Mouse (Mus musculus) megakaryocyte, embryonic 14.5 days (primary cell): ENCODE results near the gene Hand1. TPM values are rescaled to one million over a fixed set of nuclear protein-coding genes. Genes with fewer than 3 reads are reported as not detected.

Source experiments
- H3K27me3 ChIP-seq: replicated peaks from 2 replicates; pipeline ENCODE3; 2012; ENCODE audit warnings: inconsistent platforms
- H3K36me3 ChIP-seq: replicated peaks from 2 replicates; pipeline ENCODE3; 2012; ENCODE audit warnings: low read length, inconsistent platforms, mixed read lengths
- H3K4me1 ChIP-seq: 2 replicates; pipeline ENCODE4 v1.6.1; 2012; ENCODE audit warnings: inconsistent platforms
- H3K4me3 ChIP-seq: replicated peaks from 2 replicates; pipeline ENCODE3; 2012; ENCODE audit warnings: moderate library complexity, mild to moderate bottlenecking, inconsistent platforms
- H3K9me3 ChIP-seq: 2 replicates; pipeline ENCODE4 v1.6.1; 2012; ENCODE audit warnings: inconsistent platforms
- FLI1 ChIP-seq: IDR thresholded peaks from 2 replicates; pipeline ENCODE4 v1.6.1; 2012; ENCODE audit warnings: low read length, inconsistent platforms, mixed read lengths
- GATA1 ChIP-seq: IDR thresholded peaks from 3 replicates; pipeline ENCODE4 v1.6.1; 2012; ENCODE audit warnings: mixed read lengths, low read length, inconsistent platforms, borderline replicate concordance
- polyA plus RNA-seq: library from polyadenylated mRNA; stranded (reverse); fragments of >175 nt; gene quantifications from 2 replicates; pipeline ENCODE4 v1.2.3, GENCODE M21; 2012; ENCODE audit warnings: low replicate concordance; ENCODE audit not compliant: insufficient read depth

The Hand1 gene
- polyA plus RNA-seq, 1 experiment, result not detected

DNA sequence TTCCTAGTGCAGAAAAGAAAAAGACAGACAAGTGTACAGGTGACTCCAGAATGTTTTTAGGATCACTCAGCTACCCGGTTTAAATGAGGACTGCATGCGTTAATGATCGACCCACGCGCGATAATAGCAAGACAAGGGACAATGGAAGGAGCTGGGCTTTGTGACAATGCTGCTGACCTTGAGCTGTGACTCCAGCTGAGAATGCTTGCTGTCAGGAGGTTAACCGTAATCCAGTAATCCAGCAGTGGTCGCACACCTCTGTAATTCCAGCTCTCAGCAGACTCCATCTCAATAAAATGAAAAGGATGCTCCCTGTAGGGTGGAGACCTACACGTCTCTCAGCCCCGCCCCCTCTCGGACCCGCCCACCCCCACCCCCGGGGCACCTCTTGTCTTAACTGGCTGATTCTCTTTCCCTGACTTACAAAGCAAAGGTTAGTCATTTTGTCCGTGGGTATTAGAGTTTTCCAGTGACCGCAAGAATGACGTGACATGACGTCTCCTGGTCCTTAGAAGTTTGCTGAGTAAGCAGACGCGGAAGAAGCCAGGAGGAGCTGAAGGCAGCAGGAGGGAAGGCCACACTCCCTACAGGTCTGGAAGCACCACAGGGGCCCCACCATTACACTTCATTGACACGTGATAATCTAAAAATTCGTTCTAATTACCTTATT lies 41.6 kb downstream of the Hand1 start:
- no peaks in the 10 kb centered on the region for H3K9me3 ChIP-seq
- peak overlapping the region; percentile 80 for H3K4me3 ChIP-seq
- peaks cover 19% of the 10 kb centered on the region for H3K27me3 ChIP-seq
- no peaks in the 10 kb centered on the region for H3K36me3 ChIP-seq
- peaks cover 20% of the 10 kb centered on the region for H3K4me1 ChIP-seq
- no peak for TF ChIP-seq GATA1

DNA sequence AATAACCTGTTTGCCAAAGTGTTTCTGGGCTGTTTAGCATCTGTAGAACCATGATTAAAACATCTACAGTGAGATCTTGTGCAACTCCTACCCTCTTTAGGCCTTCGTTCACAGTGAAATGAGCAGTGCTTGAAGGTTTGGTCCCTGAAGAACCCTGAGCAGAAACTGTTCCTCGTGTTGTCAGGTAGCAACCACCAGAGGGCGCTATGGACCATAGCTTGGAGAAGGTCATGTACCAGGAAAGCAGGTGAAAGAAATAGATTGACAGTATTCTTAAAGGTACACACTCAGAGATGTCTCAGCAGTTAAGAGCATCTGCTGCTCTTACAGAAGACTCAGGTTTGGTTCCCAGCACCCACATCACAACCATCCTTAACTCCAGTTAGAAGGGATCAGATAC lies 44.7 kb downstream of the Hand1 start:
- H3K4me1 ChIP-seq, result peaks cover 22% of the 10 kb centered on the region
- H3K27me3 ChIP-seq, result peaks cover 42% of the 10 kb centered on the region
- TF ChIP-seq GATA1, result no peak
- no peak for TF ChIP-seq FLI1
- no peaks in the 10 kb centered on the region for H3K9me3 ChIP-seq
- no peak overlapping the region for H3K4me3 ChIP-seq
- no peaks in the 10 kb centered on the region for H3K36me3 ChIP-seq

DNA sequence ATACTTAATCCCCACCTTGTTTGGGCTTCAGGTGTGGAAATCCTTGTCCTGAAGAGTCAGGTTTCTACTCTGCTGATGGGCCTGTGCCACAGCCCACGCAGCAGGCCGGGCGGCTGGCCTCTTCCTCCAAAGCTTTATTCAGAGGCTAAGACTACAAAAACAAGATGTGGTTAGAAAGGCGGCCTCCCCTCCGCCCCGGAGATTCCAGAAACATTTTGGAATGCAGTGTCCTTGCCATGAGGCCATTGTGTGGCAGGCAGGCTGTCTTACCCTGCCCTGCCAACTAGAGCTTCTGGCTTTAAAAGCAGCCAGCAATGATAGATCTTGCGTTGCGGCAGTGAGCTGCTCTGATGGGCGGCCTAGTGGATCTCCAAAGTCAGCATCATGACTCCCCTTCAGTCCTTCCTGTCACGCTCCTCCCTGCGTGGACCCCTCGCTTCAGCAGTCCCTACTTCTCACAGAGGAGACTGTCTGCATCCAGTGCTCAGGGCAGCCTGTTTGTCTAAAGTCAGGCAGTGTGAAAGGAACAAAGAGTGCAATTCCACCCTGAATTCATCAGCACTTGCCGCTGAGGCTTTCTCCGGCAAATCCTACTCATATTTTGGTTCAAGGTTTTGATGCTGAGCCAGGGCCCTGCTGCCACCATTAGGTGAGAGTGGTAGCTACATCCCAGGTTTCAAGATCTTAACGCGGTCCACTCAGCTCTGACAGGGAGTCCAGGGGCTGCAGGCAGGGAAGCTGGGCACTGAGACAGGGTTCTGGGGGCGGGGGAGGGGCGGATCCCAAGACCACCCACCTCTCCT lies 45.8 kb downstream of the Hand1 start:
- TF ChIP-seq FLI1, result no peak
- TF ChIP-seq GATA1, result no peak
- peaks cover 22% of the 10 kb centered on the region for H3K4me1 ChIP-seq
- H3K36me3 ChIP-seq, result no peaks in the 10 kb centered on the region
- H3K4me3 ChIP-seq, result no peak overlapping the region
- H3K9me3 ChIP-seq, result no peaks in the 10 kb centered on the region
- peaks cover 46% of the 10 kb centered on the region for H3K27me3 ChIP-seq

DNA sequence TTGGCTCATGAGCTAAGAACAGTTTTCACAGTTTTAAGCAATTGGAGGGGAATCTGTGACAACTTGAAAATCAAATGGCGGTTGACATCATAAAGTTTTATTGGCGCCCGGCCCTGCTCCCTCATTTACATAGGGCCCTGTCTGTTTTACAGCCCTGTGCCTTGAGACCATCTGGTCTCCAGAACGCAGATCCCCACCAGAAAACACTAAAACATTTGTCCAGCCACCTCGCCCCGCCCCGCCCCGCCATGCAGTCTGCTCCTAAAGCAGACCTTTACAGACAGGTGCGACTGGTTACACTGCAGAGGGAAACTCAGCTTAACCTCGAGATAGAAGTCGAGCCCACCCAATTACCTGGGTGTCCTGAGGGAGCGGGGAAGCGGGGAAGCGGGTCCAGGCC lies 52.8 kb downstream of the Hand1 start:
- Histone ChIP-seq H3K4me3 (no peak overlapping the region), H3K36me3 (no peaks in the 10 kb centered on the region), H3K27me3 (peaks cover 53% of the 10 kb centered on the region), H3K4me1 (peaks cover 7% of the 10 kb centered on the region), H3K9me3 (no peaks in the 10 kb centered on the region)
- TF ChIP-seq GATA1 (no peak), FLI1 (no peak)

Other genes starting within 250 kb of the Hand1 start
- 0.74 and 2.0 TPM in 2 replicates for gene Galnt10, start 187.4 kb downstream of the Hand1 start, polyA plus RNA-seq
- gene Sap30l, start 31.2 kb downstream of the Hand1 start, polyA plus RNA-seq, result 87.1 and 100 TPM in 2 replicates
- 25.9 and 62.2 TPM in 2 replicates for gene Larp1, start 176.2 kb upstream of the Hand1 start, polyA plus RNA-seq